Mouse (Mus musculus): ENCODE results near the gene Asb7. TPM values are rescaled to one million over a fixed set of nuclear protein-coding genes. Genes with fewer than 3 reads are reported as not detected.

The Asb7 gene
- polyA plus RNA-seq, 1 experiment: 2.3 TPM

GRCm38 (mm10) chr7:66728072-66728471, 38.7 kb upstream of the Asb7 start:
- 95% methylated on average over 6 of the region's 6 CpGs for WGBS
- no peaks in the 10 kb centered on the region; the same call in 1 of the 2 replicates for H3K36me3 ChIP-seq (ENCODE audit: control insufficient read depth, insufficient read depth, low read length)
- TF ChIP-seq CTCF (IDR thresholded peaks at IDR 0.05; ENCODE audit: extremely low read depth, insufficient read depth, insufficient read length, insufficient replicate concordance) (no peak), POLR2A (IDR thresholded peaks at IDR 0.05; ENCODE audit: low read depth, low read length) (no peak)
- H3K27me3 ChIP-seq (ENCODE audit: control insufficient read depth, insufficient read depth, low read length): no peaks in the 10 kb centered on the region
- H3K4me1 ChIP-seq (ENCODE audit: control insufficient read depth, insufficient read depth, insufficient read length): no peaks in the 10 kb centered on the region
- no peak overlapping the region for H3K27ac ChIP-seq (ENCODE audit: insufficient read depth, low read length)
- DNase-seq (ENCODE audit: low read depth in 1 of 2, low spot score in 2 of 2): no peak
- H3K4me3 ChIP-seq (ENCODE audit: extremely low read depth, insufficient read depth, insufficient read length): no peak overlapping the region

- WGBS: 72% methylated on average over 6 of the region's 6 CpGs
- no peak for TF ChIP-seq CTCF (IDR thresholded peaks at IDR 0.05; ENCODE audit: extremely low read depth, insufficient read depth, insufficient read length, insufficient replicate concordance)
- TF ChIP-seq POLR2A (IDR thresholded peaks at IDR 0.05; ENCODE audit: low read depth, low read length): no peak
- H3K27ac ChIP-seq (ENCODE audit: insufficient read depth, low read length): no peak overlapping the region
- H3K36me3 ChIP-seq (ENCODE audit: control insufficient read depth, insufficient read depth, low read length): no peaks in the 10 kb centered on the region; the same call in 1 of the 2 replicates
- H3K4me3 ChIP-seq (ENCODE audit: extremely low read depth, insufficient read depth, insufficient read length): no peak overlapping the region
- no peak for DNase-seq (ENCODE audit: low read depth in 1 of 2, low spot score in 2 of 2)
- no peaks in the 10 kb centered on the region for H3K4me1 ChIP-seq (ENCODE audit: control insufficient read depth, insufficient read depth, insufficient read length)
- no peaks in the 10 kb centered on the region for H3K27me3 ChIP-seq (ENCODE audit: control insufficient read depth, insufficient read depth, low read length)
Observed at GRCm38 (mm10) chr7:66724954-66725353, 35.6 kb upstream of the Asb7 start.

- Histone ChIP-seq H3K4me3 (ENCODE audit: extremely low read depth, insufficient read depth, insufficient read length) (no peak overlapping the region), H3K36me3 (ENCODE audit: control insufficient read depth, insufficient read depth, low read length) (no peaks in the 10 kb centered on the region; the same call in 1 of the 2 replicates), H3K27ac (ENCODE audit: insufficient read depth, low read length) (no peak overlapping the region), H3K4me1 (ENCODE audit: control insufficient read depth, insufficient read depth, insufficient read length) (no peaks in the 10 kb centered on the region), H3K27me3 (ENCODE audit: control insufficient read depth, insufficient read depth, low read length) (no peaks in the 10 kb centered on the region)
- no peak for DNase-seq (ENCODE audit: low read depth in 1 of 2, low spot score in 2 of 2)
- 90% methylated on average over 4 of the region's 4 CpGs for WGBS
- no peak for TF ChIP-seq CTCF (IDR thresholded peaks at IDR 0.05; ENCODE audit: extremely low read depth, insufficient read depth, insufficient read length, insufficient replicate concordance)
Observed at GRCm38 (mm10) chr7:66724514-66724913, 35.1 kb upstream of the Asb7 start.

DNA sequence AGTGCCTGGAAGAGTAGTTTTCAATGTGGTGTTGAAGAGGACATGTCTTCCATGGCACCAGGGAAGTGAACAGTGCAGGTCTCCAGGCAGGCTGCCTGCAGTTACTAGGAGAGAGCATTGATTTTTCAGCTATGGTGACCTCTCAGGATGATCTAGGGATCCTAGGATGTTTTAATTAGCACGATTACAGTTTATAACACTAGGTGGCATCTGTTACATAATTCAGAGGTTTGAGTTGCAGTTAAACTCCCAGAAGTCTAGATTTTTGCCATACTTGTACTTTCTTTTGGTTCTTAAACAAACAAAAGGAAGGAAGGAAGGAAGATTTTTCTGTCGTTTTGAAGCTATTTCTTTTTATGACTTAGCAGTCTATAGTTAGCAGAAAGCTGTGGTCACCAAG, 21.8 kb upstream of the Asb7 start:
- 29% methylated on average over 2 of the region's 2 CpGs for WGBS
- H3K36me3 ChIP-seq (ENCODE audit: control insufficient read depth, insufficient read depth, low read length): peaks cover 10% of the 10 kb centered on the region
- no peak for TF ChIP-seq CTCF (IDR thresholded peaks at IDR 0.05; ENCODE audit: extremely low read depth, insufficient read depth, insufficient read length, insufficient replicate concordance)
- TF ChIP-seq POLR2A (IDR thresholded peaks at IDR 0.05; ENCODE audit: low read depth, low read length): no peak
- H3K27ac ChIP-seq (ENCODE audit: insufficient read depth, low read length): no peak overlapping the region
- no peaks in the 10 kb centered on the region for H3K27me3 ChIP-seq (ENCODE audit: control insufficient read depth, insufficient read depth, low read length)
- no peak overlapping the region for H3K4me3 ChIP-seq (ENCODE audit: extremely low read depth, insufficient read depth, insufficient read length)
- H3K4me1 ChIP-seq (ENCODE audit: control insufficient read depth, insufficient read depth, insufficient read length): no peaks in the 10 kb centered on the region
- DNase-seq (ENCODE audit: low read depth in 1 of 2, low spot score in 2 of 2): no peak

DNA sequence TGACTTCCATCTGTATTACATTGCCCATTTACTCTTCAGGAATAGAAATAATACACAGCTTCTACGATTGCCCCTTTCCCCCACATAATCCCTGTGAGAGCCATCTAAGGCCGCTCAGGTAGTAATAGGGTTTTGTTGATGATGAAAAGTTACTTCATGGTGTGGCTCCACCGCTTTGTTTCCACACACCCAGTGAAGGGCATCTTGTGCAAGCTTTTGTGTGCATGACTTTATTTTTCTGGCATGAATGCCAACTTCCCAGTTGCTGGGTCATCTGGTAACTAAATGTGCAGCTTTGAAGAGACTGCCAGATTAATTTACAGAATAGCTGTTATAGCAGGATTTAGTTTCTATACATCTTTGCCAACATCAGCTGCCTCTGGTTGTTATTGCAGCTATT, 15.2 kb upstream of the Asb7 start:
- Histone ChIP-seq H3K27me3 (ENCODE audit: control insufficient read depth, insufficient read depth, low read length) (no peaks in the 10 kb centered on the region), H3K36me3 (ENCODE audit: control insufficient read depth, insufficient read depth, low read length) (no peaks in the 10 kb centered on the region), H3K4me1 (ENCODE audit: control insufficient read depth, insufficient read depth, insufficient read length) (no peaks in the 10 kb centered on the region), H3K4me3 (ENCODE audit: extremely low read depth, insufficient read depth, insufficient read length) (no peak overlapping the region), H3K27ac (ENCODE audit: insufficient read depth, low read length) (no peak overlapping the region)
- no peak for DNase-seq (ENCODE audit: low read depth in 1 of 2, low spot score in 2 of 2)
- WGBS: 96% methylated on average over 3 of the region's 3 CpGs
- TF ChIP-seq CTCF (IDR thresholded peaks at IDR 0.05; ENCODE audit: extremely low read depth, insufficient read depth, insufficient read length, insufficient replicate concordance): no peak
- TF ChIP-seq POLR2A (IDR thresholded peaks at IDR 0.05; ENCODE audit: low read depth, low read length): no peak

GRCm38 (mm10) chr7:66702721-66703120, 13.3 kb upstream of the Asb7 start:
- Histone ChIP-seq H3K27me3 (ENCODE audit: control insufficient read depth, insufficient read depth, low read length) (no peaks in the 10 kb centered on the region), H3K4me3 (ENCODE audit: extremely low read depth, insufficient read depth, insufficient read length) (no peak overlapping the region), H3K4me1 (ENCODE audit: control insufficient read depth, insufficient read depth, insufficient read length) (no peaks in the 10 kb centered on the region), H3K36me3 (ENCODE audit: control insufficient read depth, insufficient read depth, low read length) (no peaks in the 10 kb centered on the region), H3K27ac (ENCODE audit: insufficient read depth, low read length) (no peak overlapping the region)
- DNase-seq (ENCODE audit: low read depth in 1 of 2, low spot score in 2 of 2): no peak
- 90% methylated on average over 7 of the region's 7 CpGs for WGBS
- TF ChIP-seq CTCF (IDR thresholded peaks at IDR 0.05; ENCODE audit: extremely low read depth, insufficient read depth, insufficient read length, insufficient replicate concordance): no peak
- no peak for TF ChIP-seq POLR2A (IDR thresholded peaks at IDR 0.05; ENCODE audit: low read depth, low read length)

GRCm38 (mm10) chr7:66694467-66694866, 5.1 kb upstream of the Asb7 start:
- Histone ChIP-seq H3K36me3 (ENCODE audit: control insufficient read depth, insufficient read depth, low read length) (no peaks in the 10 kb centered on the region), H3K4me3 (ENCODE audit: extremely low read depth, insufficient read depth, insufficient read length) (no peak overlapping the region), H3K4me1 (ENCODE audit: control insufficient read depth, insufficient read depth, insufficient read length) (no peaks in the 10 kb centered on the region), H3K27me3 (ENCODE audit: control insufficient read depth, insufficient read depth, low read length) (no peaks in the 10 kb centered on the region), H3K27ac (ENCODE audit: insufficient read depth, low read length) (no peak overlapping the region)
- TF ChIP-seq CTCF (IDR thresholded peaks at IDR 0.05; ENCODE audit: extremely low read depth, insufficient read depth, insufficient read length, insufficient replicate concordance): no peak
- TF ChIP-seq POLR2A (IDR thresholded peaks at IDR 0.05; ENCODE audit: low read depth, low read length): no peak
- no peak for DNase-seq (ENCODE audit: low read depth in 1 of 2, low spot score in 2 of 2)
- WGBS: 89% methylated on average over 7 of the region's 7 CpGs

All from spleen, adult 2 months (tissue).